Mouse (Mus musculus) embryonic facial prominence, embryonic 10.5 days (tissue): ENCODE data around the gene Fam169b. TPM values are rescaled to one million over a fixed set of nuclear protein-coding genes. Genes with fewer than 3 reads are reported as not detected.
A peak's percentile ranks its signal among the peaks of the same experiment; 100 is the strongest.

Experiments
- DNase-seq: peaks from one replicate; pipeline ENCODE4 v3.0.0-alpha.2; 2017; ENCODE audit warnings: low spot score
- H3K27ac ChIP-seq: fragments of 300-500 bp; sonication (generic); replicated peaks from 2 replicates; pipeline ENCODE4 v1.5.1; 2016; ENCODE audit warnings: mild to moderate bottlenecking
- H3K27me3 ChIP-seq: fragments of 300-500 bp; sonication (generic); replicated peaks from 2 replicates; pipeline ENCODE4 v1.6.1; 2016; ENCODE audit warnings: low read depth, mild to moderate bottlenecking; ENCODE audit not compliant: poor library complexity, severe bottlenecking
- H3K36me3 ChIP-seq: fragments of 300-500 bp; sonication (generic); replicated peaks from 2 replicates; pipeline ENCODE4 v1.6.1; 2016; ENCODE audit warnings: mild to moderate bottlenecking, moderate library complexity
- H3K4me1 ChIP-seq: fragments of 300-500 bp; sonication (generic); 2 replicates; pipeline ENCODE4 v1.6.1; 2016
- H3K4me3 ChIP-seq: fragments of 300-500 bp; sonication (generic); 2 replicates; pipeline ENCODE4 v1.5.1; 2016; ENCODE audit warnings: mild to moderate bottlenecking, moderate library complexity
- H3K9me3 ChIP-seq: fragments of 300-500 bp; sonication (generic); 2 replicates; pipeline ENCODE4 v1.6.1; 2016; ENCODE audit warnings: mild to moderate bottlenecking
- WGBS: fragments of 180-500 bp; shearing (Covaris S2); methylation state at CpG from one replicate; pipeline ENCODE4 v1.1.7; 2016; 5-methylcytosine and 5-hydroxymethylcytosine counted together
- polyA plus RNA-seq: library from polyadenylated mRNA; unstranded; fragments of >200 nt; fragmentation: Nextera tagmentation; extraction: Ambion mirVana; gene quantifications from 2 replicates; pipeline ENCODE4 v1.2.1, GENCODE M21; 2016

Gene Fam169b
- polyA plus RNA-seq: 1.1 and 1.4 TPM in 2 replicates

- DNase-seq: no peak
- H3K27me3 ChIP-seq: peaks cover 50% of the 10 kb centered on the region
- H3K4me3 ChIP-seq: no peak within 1 kb of the TSS
Measured at GRCm38 (mm10) chr7:68273515-68273914, at the start of gene Fam169b. TSS of gene Fam169b (plus strand) at chr7:68273839.

GRCm38 (mm10) chr7:68224006-68224405, 49.6 kb upstream of the Fam169b start:
- H3K4me3 ChIP-seq: no peak overlapping the region
- H3K9me3 ChIP-seq: no peaks in the 10 kb centered on the region
- no peaks in the 10 kb centered on the region for H3K27me3 ChIP-seq
- peaks cover 92% of the 10 kb centered on the region for H3K36me3 ChIP-seq
- H3K27ac ChIP-seq: peak overlapping the region; percentile 76
- WGBS: 91% methylated on average over 5 of the region's 5 CpGs
- no peak for DNase-seq
- peaks cover 47% of the 10 kb centered on the region for H3K4me1 ChIP-seq

More at GRCm38 (mm10) chr7:68273515-68273914, at the start of gene Fam169b:
- no peak within 1 kb of the TSS for H3K27ac ChIP-seq
- no peaks in the 10 kb centered on the region for H3K36me3 ChIP-seq
- peaks cover 34% of the 10 kb centered on the region for H3K4me1 ChIP-seq
- no peaks in the 10 kb centered on the region for H3K9me3 ChIP-seq

- no peak overlapping the region for H3K27ac ChIP-seq
- no peaks in the 10 kb centered on the region for H3K27me3 ChIP-seq
- 91% methylated on average over 9 of the region's 9 CpGs for WGBS
- no peaks in the 10 kb centered on the region for H3K9me3 ChIP-seq
- H3K4me1 ChIP-seq: peaks cover 52% of the 10 kb centered on the region
- H3K4me3 ChIP-seq: no peak overlapping the region
- no peak for DNase-seq
- H3K36me3 ChIP-seq: peaks cover 92% of the 10 kb centered on the region
Measured at GRCm38 (mm10) chr7:68225427-68226054, 48.1 kb upstream of the Fam169b start.

DNA sequence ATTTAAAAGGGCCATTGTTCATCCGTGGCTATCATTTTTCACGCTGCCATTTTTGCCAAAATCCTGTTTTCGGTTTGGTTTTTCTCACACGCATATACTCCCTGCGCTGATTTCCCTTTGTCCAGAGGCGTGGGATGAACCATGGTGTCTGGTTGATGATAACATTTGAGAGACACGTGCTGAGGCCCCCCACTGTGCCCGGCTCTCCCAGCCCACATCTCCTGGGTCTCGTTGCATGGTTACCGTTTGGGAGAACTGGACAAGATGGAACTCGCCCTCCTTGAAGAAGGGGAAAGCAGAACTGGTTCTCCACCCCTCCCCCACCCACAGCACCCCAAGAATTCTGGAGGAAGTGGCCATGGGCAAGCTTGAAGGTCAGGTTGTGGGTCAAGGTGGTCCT, 46.6 kb upstream of the Fam169b start:
- peaks cover 91% of the 10 kb centered on the region for H3K36me3 ChIP-seq
- no peak overlapping the region for H3K4me3 ChIP-seq
- no peaks in the 10 kb centered on the region for H3K27me3 ChIP-seq
- peaks cover 52% of the 10 kb centered on the region for H3K4me1 ChIP-seq
- no peaks in the 10 kb centered on the region for H3K9me3 ChIP-seq
- peak overlapping the region; percentile 35; the same call in 1 of the 2 replicates for H3K27ac ChIP-seq
- DNase-seq: no peak
- WGBS: 83% methylated on average over 11 of the region's 11 CpGs

DNA sequence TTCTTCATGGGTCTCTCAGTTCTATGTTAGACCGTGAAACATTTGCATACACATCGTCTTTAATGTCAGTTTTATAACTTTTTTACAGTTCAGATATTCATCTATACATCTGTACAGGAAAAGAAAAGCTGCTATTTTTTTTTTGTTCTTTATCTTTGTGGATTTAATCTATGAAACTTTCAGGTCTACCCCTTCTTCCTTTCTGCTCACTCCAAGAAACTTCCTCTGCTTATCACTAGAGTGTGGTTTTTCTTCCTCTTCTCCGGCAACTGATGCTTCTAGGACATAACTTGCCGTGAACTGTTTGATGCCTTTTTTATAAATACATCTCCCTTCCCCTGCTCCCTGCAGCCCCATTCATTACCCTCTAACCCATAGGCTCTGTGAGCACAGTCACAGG, 46.0 kb upstream of the Fam169b start:
- no peaks in the 10 kb centered on the region for H3K9me3 ChIP-seq

GRCm38 (mm10) chr7:68228491-68228890, 45.1 kb upstream of the Fam169b start:
- Histone ChIP-seq H3K27me3 (no peaks in the 10 kb centered on the region), H3K4me3 (no peak overlapping the region), H3K4me1 (peaks cover 49% of the 10 kb centered on the region), H3K9me3 (no peaks in the 10 kb centered on the region), H3K27ac (peak overlapping the region; percentile 40; the same call in 1 of the 2 replicates), H3K36me3 (peaks cover 79% of the 10 kb centered on the region)
- peak; percentile 52 for DNase-seq
- WGBS: 35% methylated on average over 6 of the region's 6 CpGs

More for the DNA sequence above, 46.0 kb upstream of the Fam169b start:
- 82% methylated on average over 4 of the region's 4 CpGs for WGBS
- H3K27me3 ChIP-seq: no peaks in the 10 kb centered on the region
- no peak overlapping the region for H3K4me3 ChIP-seq
- DNase-seq: no peak
- peaks cover 50% of the 10 kb centered on the region for H3K4me1 ChIP-seq
- peaks cover 85% of the 10 kb centered on the region for H3K36me3 ChIP-seq
- peak overlapping the region; percentile 40 for H3K27ac ChIP-seq

DNA sequence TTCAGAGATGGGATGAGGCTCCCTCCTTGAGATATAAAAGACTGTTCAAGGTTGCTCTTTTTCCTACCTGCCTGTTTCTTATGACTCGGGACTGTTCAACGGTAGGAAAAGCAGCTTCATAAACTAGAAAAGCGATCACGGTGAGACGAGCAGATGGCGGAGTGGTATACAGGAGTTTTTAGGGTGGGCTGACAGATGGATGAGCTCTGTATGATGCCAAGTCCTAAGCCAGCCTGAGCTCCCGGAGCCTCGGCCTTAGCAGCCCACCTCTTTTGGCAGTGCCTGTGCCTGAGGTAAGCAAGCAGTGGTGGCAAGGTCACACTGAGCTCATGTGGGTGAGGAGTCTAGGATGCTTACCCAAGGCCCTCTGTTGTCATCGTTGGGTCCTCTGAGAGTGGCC, 42.8 kb upstream of the Fam169b start:
- 93% methylated on average over 9 of the region's 9 CpGs for WGBS
- Histone ChIP-seq H3K27me3 (no peaks in the 10 kb centered on the region), H3K36me3 (peaks cover 58% of the 10 kb centered on the region), H3K9me3 (no peaks in the 10 kb centered on the region), H3K4me3 (no peak overlapping the region), H3K27ac (no peak overlapping the region), H3K4me1 (peaks cover 49% of the 10 kb centered on the region)
- DNase-seq: no peak

GRCm38 (mm10) chr7:68232521-68232920, 41.1 kb upstream of the Fam169b start:
- Histone ChIP-seq H3K4me1 (peaks cover 36% of the 10 kb centered on the region), H3K27me3 (no peaks in the 10 kb centered on the region), H3K36me3 (peaks cover 41% of the 10 kb centered on the region), H3K9me3 (no peaks in the 10 kb centered on the region), H3K27ac (no peak overlapping the region; the same call in 1 of the 2 replicates), H3K4me3 (no peak overlapping the region)
- WGBS: 92% methylated on average over 5 of the region's 5 CpGs
- no peak for DNase-seq

- peaks cover 29% of the 10 kb centered on the region for H3K36me3 ChIP-seq
Measured at GRCm38 (mm10) chr7:68233619-68234223, 39.9 kb upstream of the Fam169b start.

GRCm38 (mm10) chr7:68236817-68237216, 36.8 kb upstream of the Fam169b start:
- 90% methylated on average over 8 of the region's 8 CpGs for WGBS
- H3K4me3 ChIP-seq: no peak overlapping the region
- H3K4me1 ChIP-seq: peaks cover 29% of the 10 kb centered on the region
- no peak for DNase-seq
- no peaks in the 10 kb centered on the region for H3K27me3 ChIP-seq
- no peaks in the 10 kb centered on the region for H3K9me3 ChIP-seq
- H3K27ac ChIP-seq: no peak overlapping the region
- H3K36me3 ChIP-seq: peaks cover under 1% of the 10 kb centered on the region; the same call in 1 of the 2 replicates

More at GRCm38 (mm10) chr7:68233619-68234223, 39.9 kb upstream of the Fam169b start:
- WGBS: 22% methylated on average over 13 of the region's 13 CpGs
- Histone ChIP-seq H3K9me3 (no peaks in the 10 kb centered on the region), H3K4me1 (peaks cover 24% of the 10 kb centered on the region), H3K4me3 (no peak overlapping the region), H3K27me3 (no peaks in the 10 kb centered on the region), H3K27ac (peak overlapping the region; percentile 57)
- DNase-seq: peak; percentile 79

- peak; percentile 33 for DNase-seq
- H3K27me3 ChIP-seq: no peaks in the 10 kb centered on the region
- peaks cover 12% of the 10 kb centered on the region; the same call in 1 of the 2 replicates for H3K4me1 ChIP-seq
- WGBS: 59% methylated on average over 11 of the region's 11 CpGs
- H3K36me3 ChIP-seq: no peaks in the 10 kb centered on the region
- H3K4me3 ChIP-seq: no peak overlapping the region
- no peaks in the 10 kb centered on the region for H3K9me3 ChIP-seq
- H3K27ac ChIP-seq: no peak overlapping the region; the same call in 1 of the 2 replicates
Measured at GRCm38 (mm10) chr7:68239220-68239827, 34.3 kb upstream of the Fam169b start.

GRCm38 (mm10) chr7:68241205-68241604, 32.4 kb upstream of the Fam169b start:
- H3K27me3 ChIP-seq: no peaks in the 10 kb centered on the region
- 86% methylated on average over 9 of the region's 9 CpGs for WGBS
- no peaks in the 10 kb centered on the region for H3K9me3 ChIP-seq
- H3K36me3 ChIP-seq: no peaks in the 10 kb centered on the region
- H3K4me3 ChIP-seq: no peak overlapping the region
- DNase-seq: no peak
- H3K27ac ChIP-seq: no peak overlapping the region
- H3K4me1 ChIP-seq: peaks cover 18% of the 10 kb centered on the region
